ENCODE assay signal across 8 mouse cellular contexts in genomic region chr7:62922246-62922645, GRCm38 (mm10).
DNase-seq lines count a peak whose midpoint lies in the region; ATAC-seq and TF ChIP-seq lines count a peak whose summit lies in the region.

No protein-coding gene starts in this region.

- H3K4me3 ChIP-seq in E14TG2a.4 (replicated peaks; ENCODE audit: low read length): no peak overlapping the region
- H3K4me3 ChIP-seq in layer of hippocampus, adult 2 months: no peak overlapping the region
- H3K4me3 ChIP-seq in midbrain, embryonic 15.5 days: no peak overlapping the region

- H3K4me2 ChIP-seq in midbrain, embryonic 15.5 days: no peak overlapping the region

- H3K27ac ChIP-seq in layer of hippocampus, adult 2 months: no peak overlapping the region
- no peak overlapping the region for H3K27ac ChIP-seq in midbrain, embryonic 15.5 days

- peak; percentile 60 for TF ChIP-seq CTCF in E14TG2a.4 (conservative IDR thresholded peaks at IDR 0.05; ENCODE audit: low read length)
- peak; percentile 78 for TF ChIP-seq CTCF in layer of hippocampus, adult 2 months (conservative IDR thresholded peaks at IDR 0.05)

- H3K36me3 ChIP-seq in E14TG2a.4 (ENCODE audit: insufficient read depth, low read length): no peaks in the 10 kb centered on the region
- no peaks in the 10 kb centered on the region for H3K36me3 ChIP-seq in midbrain, embryonic 15.5 days (replicated peaks)

- ATAC-seq in midbrain, embryonic 15.5 days (replicated peaks): 0 out of 2 replicates have a peak, but pooled peaks have one; percentile 32

- H3K27me3 ChIP-seq in E14TG2a.4 (ENCODE audit: insufficient read depth, low read length): no peaks in the 10 kb centered on the region
- H3K27me3 ChIP-seq in midbrain, embryonic 15.5 days (replicated peaks): no peaks in the 10 kb centered on the region

- 0% methylated on average over 1 of the region's 1 CpGs for WGBS in midbrain, embryonic 15.5 days

- H3K9me3 ChIP-seq in E14TG2a.4 (ENCODE audit: low read length): no peaks in the 10 kb centered on the region
- H3K9me3 ChIP-seq in midbrain, embryonic 15.5 days: no peaks in the 10 kb centered on the region

- intact Hi-C loops in heart, postnatal 36 days (cut with DNase I): no loop called here

- no peaks in the 10 kb centered on the region for H3K4me1 ChIP-seq in E14TG2a.4 (replicated peaks; ENCODE audit: low read depth, low read length)
- H3K4me1 ChIP-seq in midbrain, embryonic 15.5 days: no peaks in the 10 kb centered on the region

- no peak overlapping the region for H3K9ac ChIP-seq in midbrain, embryonic 15.5 days

- DNase-seq in heart, postnatal 4 days: peak; percentile 8
- DNase-seq in heart, postnatal 36 days: no peak
- peak; percentile 21 for DNase-seq in cerebellum, adult 9-10 months
- DNase-seq in layer of hippocampus, adult 2 months (ENCODE audit: low spot score in 2 of 2): peak; percentile 13 to 74
- DNase-seq in B cell, adult 2 months: no peak
- no peak for DNase-seq in T-cell, adult 2 months (ENCODE audit: low spot score)

Comparison
In these comparisons a context has a peak if more than half of its experiments do, and no peak if none do; other contexts are left out.
1. DNase-seq: peak in heart, postnatal 4 days (single experiment), cerebellum, adult 9-10 months (single experiment) and layer of hippocampus, adult 2 months (2 of 2); none in heart, postnatal 36 days (0 of 2), B cell, adult 2 months (0 of 2) and T-cell, adult 2 months (single experiment).